Mouse (Mus musculus) CH12.LX (cell line): ENCODE data around the gene Igfals.

ENCODE experiments used
- JUND ChIP-seq: conservative IDR thresholded peaks from 2 replicates; pipeline ENCODE4 v1.6.1; 2011; ENCODE audit warnings: low read depth, low read length, improper control_type of control experiment
- POLR2A ChIP-seq: IDR thresholded peaks from 2 replicates; pipeline ENCODE4 v1.6.1; 2011; ENCODE audit warnings: low read depth, mild to moderate bottlenecking, improper control_type of control experiment, low read length

GRCm38 (mm10) chr17:24858967-24859366 is 6.8 kb upstream of the Igfals start:
- TF ChIP-seq JUND: no peak
- no peak for TF ChIP-seq POLR2A
